Mouse (Mus musculus): ENCODE measurements around the gene Lrrc9. TPM values are rescaled to one million over a fixed set of nuclear protein-coding genes. Genes with fewer than 3 reads are reported as not detected.
A peak's percentile ranks its signal among the peaks of the same experiment; 100 is the strongest.

Gene Lrrc9
- polyA plus RNA-seq (2015; fragmentation: Nextera tagmentation; extraction: Ambion mirVana): 0.20 and 0.55 TPM in 2 replicates

- Histone ChIP-seq H3K9ac (replicated peaks; ENCODE audit: low read length) (peak within 1 kb of the TSS; percentile 59), H3K4me1 (ENCODE audit: insufficient read depth, low read length) (peaks cover 6% of the 10 kb centered on the region), H3K4me3 (ENCODE audit: low read length) (peak within 1 kb of the TSS; percentile 48), H3K27ac (ENCODE audit: low read length) (no peak within 1 kb of the TSS), H3K9me3 (ENCODE audit: low read length) (no peaks in the 10 kb centered on the region), H3K36me3 (ENCODE audit: insufficient read depth, low read length) (no peaks in the 10 kb centered on the region), H3K27me3 (ENCODE audit: insufficient read depth, low read length) (no peaks in the 10 kb centered on the region), H3K4me2 (replicated peaks; ENCODE audit: low read depth, low read length) (peak within 1 kb of the TSS; percentile 81)
- under 1% methylated on average over 31 of the region's 31 CpGs for WGBS
- peak; percentile 97 for ATAC-seq (ENCODE audit: low FRiP score, low TSS enrichment)
These were observed at the start of gene Lrrc9 for GRCm38 (mm10) chr12:72441839-72442576. TSS of gene Lrrc9 (plus strand) at chr12:72441866.

GRCm38 (mm10) chr12:72393046-72393805, 48.4 kb upstream of the Lrrc9 start:
- no peaks in the 10 kb centered on the region for H3K27me3 ChIP-seq (ENCODE audit: insufficient read depth, low read length)

GRCm38 (mm10) chr12:72405031-72405430, 36.6 kb upstream of the Lrrc9 start:
- H3K36me3 ChIP-seq (ENCODE audit: insufficient read depth, low read length): no peaks in the 10 kb centered on the region
- no peak overlapping the region for H3K4me2 ChIP-seq (replicated peaks; ENCODE audit: low read depth, low read length)
- peaks cover 13% of the 10 kb centered on the region; the same call in 1 of the 2 replicates for H3K4me1 ChIP-seq (ENCODE audit: insufficient read depth, low read length)
- whole genome bisulfite sequencing: 66% methylated on average over 4 of the region's 5 CpGs
- peaks cover 32% of the 10 kb centered on the region for H3K27me3 ChIP-seq (ENCODE audit: insufficient read depth, low read length)
- no peak for ATAC-seq (ENCODE audit: low FRiP score, low TSS enrichment)
- H3K9ac ChIP-seq (replicated peaks; ENCODE audit: low read length): no peak overlapping the region
- no peaks in the 10 kb centered on the region for H3K9me3 ChIP-seq (ENCODE audit: low read length)
- H3K4me3 ChIP-seq (ENCODE audit: low read length): no peak overlapping the region
- H3K27ac ChIP-seq (ENCODE audit: low read length): no peak overlapping the region

More at GRCm38 (mm10) chr12:72393046-72393805, 48.4 kb upstream of the Lrrc9 start:
- 56% methylated on average over 13 of the region's 13 CpGs for WGBS
- H3K4me1 ChIP-seq (ENCODE audit: insufficient read depth, low read length): no peaks in the 10 kb centered on the region
- no peak overlapping the region for H3K4me2 ChIP-seq (replicated peaks; ENCODE audit: low read depth, low read length)
- no peak overlapping the region for H3K4me3 ChIP-seq (ENCODE audit: low read length)
- no peak for ATAC-seq (ENCODE audit: low FRiP score, low TSS enrichment)
- H3K9ac ChIP-seq (replicated peaks; ENCODE audit: low read length): no peak overlapping the region
- H3K36me3 ChIP-seq (ENCODE audit: insufficient read depth, low read length): no peaks in the 10 kb centered on the region
- no peak overlapping the region for H3K27ac ChIP-seq (ENCODE audit: low read length)
- H3K9me3 ChIP-seq (ENCODE audit: low read length): no peaks in the 10 kb centered on the region

GRCm38 (mm10) chr12:72407146-72407545, 34.5 kb upstream of the Lrrc9 start:
- Histone ChIP-seq H3K9ac (replicated peaks; ENCODE audit: low read length) (no peak overlapping the region), H3K27me3 (ENCODE audit: insufficient read depth, low read length) (peaks cover 34% of the 10 kb centered on the region), H3K4me2 (replicated peaks; ENCODE audit: low read depth, low read length) (peak overlapping the region; percentile 78; the same call in 1 of the 2 replicates), H3K36me3 (ENCODE audit: insufficient read depth, low read length) (no peaks in the 10 kb centered on the region), H3K27ac (ENCODE audit: low read length) (no peak overlapping the region), H3K9me3 (ENCODE audit: low read length) (no peaks in the 10 kb centered on the region), H3K4me1 (ENCODE audit: insufficient read depth, low read length) (peaks cover 13% of the 10 kb centered on the region; the same call in 1 of the 2 replicates), H3K4me3 (ENCODE audit: low read length) (peak overlapping the region; percentile 64; the same call in 1 of the 2 replicates)
- 9% methylated on average over 11 of the region's 11 CpGs for WGBS
- ATAC-seq (ENCODE audit: low FRiP score, low TSS enrichment): peak; percentile 67; the same call in 1 of the 2 replicates

- peaks cover 34% of the 10 kb centered on the region for H3K27me3 ChIP-seq (ENCODE audit: insufficient read depth, low read length)
- H3K4me2 ChIP-seq (replicated peaks; ENCODE audit: low read depth, low read length): peak overlapping the region; percentile 78
- no peaks in the 10 kb centered on the region for H3K36me3 ChIP-seq (ENCODE audit: insufficient read depth, low read length)
- H3K27ac ChIP-seq (ENCODE audit: low read length): no peak overlapping the region
- H3K4me3 ChIP-seq (ENCODE audit: low read length): peak overlapping the region; percentile 64
- peaks cover 13% of the 10 kb centered on the region; the same call in 1 of the 2 replicates for H3K4me1 ChIP-seq (ENCODE audit: insufficient read depth, low read length)
- ATAC-seq (ENCODE audit: low FRiP score, low TSS enrichment): no peak
- no peak overlapping the region for H3K9ac ChIP-seq (replicated peaks; ENCODE audit: low read length)
- H3K9me3 ChIP-seq (ENCODE audit: low read length): no peaks in the 10 kb centered on the region
- 1% methylated on average over 17 of the region's 17 CpGs for WGBS
These were observed 34.0 kb upstream of the Lrrc9 start for GRCm38 (mm10) chr12:72407721-72408110.

GRCm38 (mm10) chr12:72408111-72408891, 33.4 kb upstream of the Lrrc9 start:
- peak overlapping the region; percentile 78 for H3K4me2 ChIP-seq (replicated peaks; ENCODE audit: low read depth, low read length)
- peak overlapping the region; percentile 64 for H3K4me3 ChIP-seq (ENCODE audit: low read length)
- under 1% methylated on average over 61 of the region's 63 CpGs for WGBS
- no peaks in the 10 kb centered on the region for H3K36me3 ChIP-seq (ENCODE audit: insufficient read depth, low read length)
- H3K27ac ChIP-seq (ENCODE audit: low read length): no peak overlapping the region
- H3K4me1 ChIP-seq (ENCODE audit: insufficient read depth, low read length): peaks cover 13% of the 10 kb centered on the region; the same call in 1 of the 2 replicates
- peaks cover 34% of the 10 kb centered on the region for H3K27me3 ChIP-seq (ENCODE audit: insufficient read depth, low read length)
- ATAC-seq (ENCODE audit: low FRiP score, low TSS enrichment): peak; percentile 90
- peak overlapping the region; percentile 39 for H3K9ac ChIP-seq (replicated peaks; ENCODE audit: low read length)
- H3K9me3 ChIP-seq (ENCODE audit: low read length): no peaks in the 10 kb centered on the region

- peak within 1 kb of the TSS; percentile 78 for H3K4me2 ChIP-seq (replicated peaks; ENCODE audit: low read depth, low read length)
- H3K4me1 ChIP-seq (ENCODE audit: insufficient read depth, low read length): peaks cover 13% of the 10 kb centered on the region; the same call in 1 of the 2 replicates
- H3K27me3 ChIP-seq (ENCODE audit: insufficient read depth, low read length): peaks cover 34% of the 10 kb centered on the region
- no peak for ATAC-seq (ENCODE audit: low FRiP score, low TSS enrichment)
- H3K36me3 ChIP-seq (ENCODE audit: insufficient read depth, low read length): no peaks in the 10 kb centered on the region
- H3K9me3 ChIP-seq (ENCODE audit: low read length): no peaks in the 10 kb centered on the region
- WGBS: 26% methylated on average over 6 of the region's 6 CpGs
- H3K9ac ChIP-seq (replicated peaks; ENCODE audit: low read length): peak within 1 kb of the TSS; percentile 39
- H3K27ac ChIP-seq (ENCODE audit: low read length): no peak within 1 kb of the TSS
- H3K4me3 ChIP-seq (ENCODE audit: low read length): peak within 1 kb of the TSS; percentile 64
These were observed 32.7 kb upstream of the Lrrc9 start, which contains the start of gene Rtn1 for GRCm38 (mm10) chr12:72408954-72409353. TSS of gene Rtn1 (minus strand) at chr12:72409054.

- Histone ChIP-seq H3K27ac (ENCODE audit: low read length) (no peak overlapping the region), H3K9me3 (ENCODE audit: low read length) (no peaks in the 10 kb centered on the region), H3K9ac (replicated peaks; ENCODE audit: low read length) (no peak overlapping the region), H3K4me2 (replicated peaks; ENCODE audit: low read depth, low read length) (no peak overlapping the region), H3K4me3 (ENCODE audit: low read length) (no peak overlapping the region), H3K27me3 (ENCODE audit: insufficient read depth, low read length) (no peaks in the 10 kb centered on the region), H3K36me3 (ENCODE audit: insufficient read depth, low read length) (no peaks in the 10 kb centered on the region), H3K4me1 (ENCODE audit: insufficient read depth, low read length) (no peaks in the 10 kb centered on the region)
- no peak for ATAC-seq (ENCODE audit: low FRiP score, low TSS enrichment)
- 39% methylated on average over 3 of the region's 3 CpGs for WGBS
These were observed 23.9 kb upstream of the Lrrc9 start for GRCm38 (mm10) chr12:72417762-72418161.

GRCm38 (mm10) chr12:72422681-72423080, 19.0 kb upstream of the Lrrc9 start:
- H3K27ac ChIP-seq (ENCODE audit: low read length): no peak overlapping the region
- H3K4me2 ChIP-seq (replicated peaks; ENCODE audit: low read depth, low read length): no peak overlapping the region
- H3K9ac ChIP-seq (replicated peaks; ENCODE audit: low read length): no peak overlapping the region
- ATAC-seq (ENCODE audit: low FRiP score, low TSS enrichment): no peak
- H3K4me1 ChIP-seq (ENCODE audit: insufficient read depth, low read length): no peaks in the 10 kb centered on the region
- 44% methylated on average over 4 of the region's 4 CpGs for WGBS
- H3K27me3 ChIP-seq (ENCODE audit: insufficient read depth, low read length): no peaks in the 10 kb centered on the region
- H3K4me3 ChIP-seq (ENCODE audit: low read length): no peak overlapping the region
- no peaks in the 10 kb centered on the region for H3K36me3 ChIP-seq (ENCODE audit: insufficient read depth, low read length)
- no peaks in the 10 kb centered on the region for H3K9me3 ChIP-seq (ENCODE audit: low read length)
